Mouse (Mus musculus): ENCODE measurements around the gene Kazn.

DNA sequence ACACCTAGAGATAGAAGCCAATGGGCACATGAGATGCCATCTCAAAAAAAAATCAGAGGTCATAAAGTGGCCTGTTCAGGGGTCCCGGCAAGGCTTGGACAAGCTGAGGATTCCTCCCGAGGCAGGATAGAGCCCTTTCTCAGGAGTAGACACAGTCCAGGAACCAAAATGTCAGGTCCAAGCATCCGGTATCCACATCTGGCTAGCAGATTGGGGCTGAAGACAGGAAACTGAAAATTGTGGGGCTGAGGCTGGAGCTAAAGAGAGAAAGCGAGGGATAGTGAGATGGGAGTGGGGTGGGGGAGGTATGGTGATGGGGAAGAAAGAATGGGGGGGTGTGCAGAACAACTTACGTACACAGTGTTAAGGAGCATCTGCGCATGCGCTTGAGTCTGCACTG is 25.1 kb upstream of the Kazn start:
- TF ChIP-seq POLR2AphosphoS5 (IDR thresholded peaks at IDR 0.05; ENCODE audit: insufficient replicate concordance, low read depth, low read length) (no peak), CTCF (IDR thresholded peaks at IDR 0.05; ENCODE audit: low read depth, low read length) (no peak), TAL1 (conservative IDR thresholded peaks at IDR 0.05; ENCODE audit: low read depth, low read length) (no peak), GATA1 (IDR thresholded peaks at IDR 0.05; ENCODE audit: borderline replicate concordance, low read length) (no peak), GATA2 (IDR thresholded peaks at IDR 0.05; ENCODE audit: borderline replicate concordance, low read depth, low read length) (no peak)

All from G1E (cell line).